Mouse (Mus musculus): ENCODE data around the gene BC035947. TPM values are rescaled to one million over a fixed set of nuclear protein-coding genes. Genes with fewer than 3 reads are reported as not detected.

The BC035947 gene
- not detected in 2 replicates for polyA plus RNA-seq (2012)

GRCm38 (mm10) chr1:78511621-78512160, at the start of gene BC035947:
TSS of gene BC035947 (minus strand) at chr1:78512158.

GRCm38 (mm10) chr1:78510862-78511261, 1.1 kb downstream of the BC035947 start, which contains the start of gene Mogat1:
TSS of gene Mogat1 (plus strand) at chr1:78510991.

GRCm38 (mm10) chr1:78488752-78489492, 23.0 kb downstream of the BC035947 start, which contains the start of gene Farsb:
TSS of gene Farsb (minus strand) at chr1:78488897.

Other genes starting within 250 kb of the BC035947 start
- not detected in 2 replicates for gene Sgpp2, start 201.8 kb downstream of the BC035947 start, polyA plus RNA-seq (2012)
- gene Farsb, start 23.3 kb downstream of the BC035947 start, polyA plus RNA-seq (2012), result 3.5 and 3.9 TPM in 2 replicates
- not detected in 2 replicates for gene Mogat1, start 1.2 kb downstream of the BC035947 start, polyA plus RNA-seq (2012)
- 4.0 TPM in 2 replicates for gene Acsl3, start 145.7 kb upstream of the BC035947 start, polyA plus RNA-seq (2012)
- 0.54 and 0.88 TPM in 2 replicates for gene Utp14b, start 145.9 kb upstream of the BC035947 start, polyA plus RNA-seq (2012)

All from megakaryocyte-erythroid progenitor cell, adult 5 weeks (primary cell).